Comparison of ENCODE assay signal across 9 mouse cellular contexts in genomic region chr2:55818220-55818619, GRCm38 (mm10).
DNase-seq lines count a peak whose midpoint lies in the region; ATAC-seq and TF ChIP-seq lines count a peak whose summit lies in the region.
"Had no signal": no experiment of that assay in that cellular context is flagged by ENCODE, and none has a peak within 500 bp of the region (broad histone marks: within the 10 kb centered on the region; RNA-seq: fewer than 3 reads in every experiment).

No protein-coding gene starts in this region.

- no peaks in the 10 kb centered on the region for H3K9me3 ChIP-seq in intestine, embryonic 15.5 days
- H3K9me3 ChIP-seq in intestine, postnatal 0 days (ENCODE audit: control insufficient read depth), result no peaks in the 10 kb centered on the region

- no peaks in the 10 kb centered on the region for H3K27me3 ChIP-seq in intestine, embryonic 15.5 days (replicated peaks)
- no peaks in the 10 kb centered on the region for H3K27me3 ChIP-seq in intestine, postnatal 0 days (replicated peaks; ENCODE audit: control insufficient read depth, insufficient read depth, low read length)
- no peaks in the 10 kb centered on the region for H3K27me3 ChIP-seq in thymus, adult 2 months (ENCODE audit: control insufficient read depth, insufficient read depth, low read length)
- H3K27me3 ChIP-seq: Patski had no signal

- H3K27ac ChIP-seq in intestine, embryonic 15.5 days, result no peak overlapping the region
- H3K27ac ChIP-seq in intestine, postnatal 0 days (ENCODE audit: low read depth, low read length), result no peak overlapping the region
- H3K27ac ChIP-seq in thymus, adult 2 months (ENCODE audit: control insufficient read depth, insufficient read depth, low read length), result no peak overlapping the region

- TF ChIP-seq CTCF in intestine, postnatal 0 days (IDR thresholded peaks at IDR 0.05; ENCODE audit: low read depth), result no peak
- TF ChIP-seq CTCF in thymus, adult 2 months (IDR thresholded peaks at IDR 0.05; ENCODE audit: borderline replicate concordance, control insufficient read depth, extremely low read depth, insufficient read depth, low read length, poor library complexity), result no peak

- WGBS in intestine, embryonic 15.5 days, result 26% methylated on average over 7 of the region's 7 CpGs
- WGBS in intestine, postnatal 0 days, result 47% methylated on average over 7 of the region's 7 CpGs
- WGBS in thymus, adult 2 months, result 78% methylated on average over 7 of the region's 7 CpGs

- no peak overlapping the region for H3K9ac ChIP-seq in intestine, embryonic 15.5 days
- H3K9ac ChIP-seq in intestine, postnatal 0 days (ENCODE audit: low read depth, low read length), result no peak overlapping the region

- H3K4me1 ChIP-seq in intestine, embryonic 15.5 days (replicated peaks), result no peaks in the 10 kb centered on the region
- no peaks in the 10 kb centered on the region for H3K4me1 ChIP-seq in intestine, postnatal 0 days (replicated peaks; ENCODE audit: control insufficient read depth, insufficient read depth, low read length)
- no peaks in the 10 kb centered on the region for H3K4me1 ChIP-seq in thymus, adult 2 months (replicated peaks; ENCODE audit: control insufficient read depth, insufficient read depth, low read length)

- H3K4me3 ChIP-seq in intestine, embryonic 15.5 days (replicated peaks), result no peak overlapping the region
- no peak overlapping the region for H3K4me3 ChIP-seq in intestine, postnatal 0 days (ENCODE audit: low read depth, low read length)
- H3K4me3 ChIP-seq in thymus, adult 2 months (ENCODE audit: control insufficient read depth, insufficient read depth, low read length), result no peak overlapping the region

- H3K4me2 ChIP-seq in intestine, embryonic 15.5 days (replicated peaks), result 0 out of 2 replicates have a peak overlapping the region, but pooled peaks have one; percentile 37
- H3K4me2 ChIP-seq in intestine, postnatal 0 days (replicated peaks; ENCODE audit: low read depth), result no peak overlapping the region

- DNase-seq in cerebellum, adult 9-10 months, result peak; percentile 57
- peak; percentile 9 to 27 for DNase-seq in frontal cortex, postnatal 14 days (ENCODE audit: low spot score in 2 of 2)
- peak; percentile 8 to 38 for DNase-seq in left cerebral cortex, adult 8-10 months (ENCODE audit: low spot score in 2 of 2)
- DNase-seq in retina, postnatal 7 days (ENCODE audit: low read depth, low spot score), result peak; percentile 3
- DNase-seq in gastrocnemius, postnatal 36 days, result no peak
- no peak for DNase-seq in thymus, adult 2 months

- no peak for ATAC-seq in intestine, embryonic 15.5 days
- no peak for ATAC-seq in intestine, postnatal 0 days
- ATAC-seq: Patski had no signal

- TF ChIP-seq POLR2A in thymus, adult 2 months (IDR thresholded peaks at IDR 0.05; ENCODE audit: control insufficient read depth, extremely low read depth, insufficient read depth, low read length, poor library complexity), result no peak

- H3K36me3 ChIP-seq in intestine, embryonic 15.5 days, result no peaks in the 10 kb centered on the region
- no peaks in the 10 kb centered on the region for H3K36me3 ChIP-seq in intestine, postnatal 0 days (ENCODE audit: control insufficient read depth, insufficient read depth)
- no peaks in the 10 kb centered on the region for H3K36me3 ChIP-seq in thymus, adult 2 months (ENCODE audit: control insufficient read depth, insufficient read depth, low read length)

- intact Hi-C loops in gastrocnemius, postnatal 36 days (cut with DNase I), result no loop called here

Comparison
In these comparisons a context has a peak if more than half of its experiments do, and no peak if none do; other contexts are left out.
1. DNase-seq: peak in cerebellum, adult 9-10 months (single experiment), frontal cortex, postnatal 14 days (2 of 2), left cerebral cortex, adult 8-10 months (2 of 2) and retina, postnatal 7 days (single experiment); none in gastrocnemius, postnatal 36 days (0 of 2) and thymus, adult 2 months (single experiment).